In the genomic region with DNA sequence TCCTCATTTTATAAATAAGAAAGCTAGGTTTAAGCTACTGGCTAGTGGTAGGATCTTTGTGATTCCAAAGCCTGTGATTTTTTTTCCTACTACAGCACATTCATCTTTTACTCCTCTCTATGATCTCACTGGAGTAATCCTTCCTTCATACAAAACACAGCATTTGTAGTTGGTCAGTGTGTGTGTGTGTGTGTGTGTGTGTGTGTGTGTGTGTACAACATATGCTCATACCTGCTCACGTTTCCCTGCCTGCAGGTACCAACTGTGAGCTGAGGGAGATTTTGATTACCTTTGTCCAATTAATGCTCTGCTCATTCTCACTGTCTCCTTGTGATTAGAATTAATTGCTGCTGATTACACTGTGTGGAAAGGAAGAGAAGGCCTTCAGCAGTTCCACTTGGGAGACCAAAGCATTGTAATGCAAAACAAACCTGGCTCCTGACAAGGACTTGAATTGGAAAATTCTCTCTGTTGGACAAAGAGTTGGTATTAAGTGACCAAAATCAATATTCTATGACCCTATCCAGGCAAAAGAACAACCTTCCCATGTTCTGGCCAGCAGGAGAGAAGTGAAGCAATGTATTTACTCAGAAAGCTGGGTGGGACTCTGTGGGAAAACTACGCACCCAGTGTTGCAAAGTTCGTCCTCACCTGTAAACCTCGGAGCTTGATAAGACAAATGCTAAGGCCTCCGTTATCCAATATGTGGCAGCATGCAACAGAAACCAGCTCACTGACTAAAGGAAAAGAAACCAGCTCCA, we compare ENCODE assay signal across 22 mouse cellular contexts.
DNase-seq lines count a peak whose midpoint lies in the region; ATAC-seq and TF ChIP-seq lines count a peak whose summit lies in the region.
"Had no signal": no experiment of that assay in that cellular context is flagged by ENCODE, and none has a peak within 500 bp of the region (broad histone marks: within the 10 kb centered on the region; RNA-seq: fewer than 3 reads in every experiment).

No protein-coding gene starts in this region.

- H3K9me3 ChIP-seq in intestine, embryonic 16.5 days (ENCODE audit: control insufficient read depth, low read length), result no peaks in the 10 kb centered on the region
- H3K9me3 ChIP-seq in intestine, postnatal 0 days (ENCODE audit: control insufficient read depth), result no peaks in the 10 kb centered on the region
- no peaks in the 10 kb centered on the region for H3K9me3 ChIP-seq in midbrain, embryonic 14.5 days (ENCODE audit: control insufficient read depth, low read length)
- H3K9me3 ChIP-seq in midbrain, embryonic 11.5 days (ENCODE audit: control insufficient read depth, low read length), result no peaks in the 10 kb centered on the region
- no peaks in the 10 kb centered on the region for H3K9me3 ChIP-seq in midbrain, embryonic 15.5 days
- H3K9me3 ChIP-seq: embryonic facial prominence, embryonic 10.5 days; embryonic facial prominence, embryonic 15.5 days; forebrain, embryonic 12.5 days; heart, embryonic 13.5 days; kidney, embryonic 15.5 days; liver, embryonic 13.5 days had no signal

- no peak for DNase-seq in midbrain, embryonic 14.5 days
- no peak for DNase-seq in midbrain, embryonic 11.5 days (ENCODE audit: low spot score, missing footprints)
- DNase-seq: adrenal gland, postnatal 25 days; B cell, adult 2 months; cerebellum, adult 18-20 months; cerebellum, postnatal 14 days; forebrain, postnatal 0 days; heart, postnatal 10 days; kidney, adult 18-20 months; kidney, postnatal 25 days; liver, embryonic 13.5 days; lung, embryonic 14.5 days; lung, postnatal 14 days had no signal

- no peaks in the 10 kb centered on the region for H3K36me3 ChIP-seq in intestine, embryonic 16.5 days (ENCODE audit: control insufficient read depth, insufficient read depth, low read length)
- H3K36me3 ChIP-seq in intestine, postnatal 0 days (ENCODE audit: control insufficient read depth, insufficient read depth), result no peaks in the 10 kb centered on the region
- no peaks in the 10 kb centered on the region for H3K36me3 ChIP-seq in midbrain, embryonic 14.5 days (ENCODE audit: control insufficient read depth, insufficient read depth, low read length)
- H3K36me3 ChIP-seq in midbrain, embryonic 11.5 days (ENCODE audit: control insufficient read depth, insufficient read depth, low read length), result no peaks in the 10 kb centered on the region
- H3K36me3 ChIP-seq in midbrain, embryonic 15.5 days (replicated peaks), result no peaks in the 10 kb centered on the region
- H3K36me3 ChIP-seq: embryonic facial prominence, embryonic 10.5 days; embryonic facial prominence, embryonic 15.5 days; forebrain, embryonic 12.5 days; heart, embryonic 13.5 days; kidney, embryonic 15.5 days; liver, embryonic 13.5 days had no signal

- no peak overlapping the region for H3K4me3 ChIP-seq in intestine, embryonic 16.5 days (ENCODE audit: low read length)
- H3K4me3 ChIP-seq in intestine, postnatal 0 days (ENCODE audit: low read depth, low read length), result no peak overlapping the region
- no peak overlapping the region for H3K4me3 ChIP-seq in midbrain, embryonic 14.5 days (replicated peaks; ENCODE audit: low read depth, low read length)
- no peak overlapping the region for H3K4me3 ChIP-seq in midbrain, embryonic 11.5 days (ENCODE audit: low read depth, low read length)
- no peak overlapping the region for H3K4me3 ChIP-seq in midbrain, embryonic 15.5 days
- H3K4me3 ChIP-seq: embryonic facial prominence, embryonic 10.5 days; embryonic facial prominence, embryonic 15.5 days; forebrain, embryonic 12.5 days; heart, embryonic 13.5 days; kidney, embryonic 15.5 days; liver, embryonic 13.5 days had no signal

- H3K4me1 ChIP-seq in intestine, embryonic 16.5 days (ENCODE audit: control insufficient read depth, insufficient read depth, low read length), result no peaks in the 10 kb centered on the region
- H3K4me1 ChIP-seq in intestine, postnatal 0 days (replicated peaks; ENCODE audit: control insufficient read depth, insufficient read depth, low read length), result no peaks in the 10 kb centered on the region
- H3K4me1 ChIP-seq in midbrain, embryonic 14.5 days (ENCODE audit: control insufficient read depth, insufficient read depth, low read length), result no peaks in the 10 kb centered on the region
- H3K4me1 ChIP-seq in midbrain, embryonic 11.5 days (ENCODE audit: control insufficient read depth, insufficient read depth, low read length), result no peaks in the 10 kb centered on the region
- H3K4me1 ChIP-seq in midbrain, embryonic 15.5 days, result no peaks in the 10 kb centered on the region
- H3K4me1 ChIP-seq: embryonic facial prominence, embryonic 15.5 days; heart, embryonic 13.5 days; kidney, embryonic 15.5 days; liver, embryonic 13.5 days had no signal

- 67% methylated on average over 5 of the region's 5 CpGs for WGBS in intestine, embryonic 16.5 days
- 59% methylated on average over 5 of the region's 5 CpGs for whole genome bisulfite sequencing in intestine, postnatal 0 days
- 79% methylated on average over 5 of the region's 5 CpGs for WGBS in midbrain, embryonic 14.5 days
- WGBS in midbrain, embryonic 11.5 days, result 85% methylated on average over 5 of the region's 5 CpGs
- 76% methylated on average over 5 of the region's 5 CpGs for WGBS in midbrain, embryonic 15.5 days

- H3K4me2 ChIP-seq in intestine, embryonic 16.5 days (ENCODE audit: low read depth, low read length), result no peak overlapping the region
- H3K4me2 ChIP-seq in intestine, postnatal 0 days (replicated peaks; ENCODE audit: low read depth), result no peak overlapping the region
- no peak overlapping the region for H3K4me2 ChIP-seq in midbrain, embryonic 14.5 days (ENCODE audit: low read length)
- H3K4me2 ChIP-seq in midbrain, embryonic 11.5 days, result no peak overlapping the region
- no peak overlapping the region for H3K4me2 ChIP-seq in midbrain, embryonic 15.5 days
- H3K4me2 ChIP-seq: embryonic facial prominence, embryonic 15.5 days; forebrain, embryonic 12.5 days; heart, embryonic 13.5 days; kidney, embryonic 15.5 days; liver, embryonic 13.5 days; lung, embryonic 14.5 days had no signal

- no peak for TF ChIP-seq CTCF in intestine, postnatal 0 days (IDR thresholded peaks at IDR 0.05; ENCODE audit: low read depth)

- ATAC-seq in intestine, embryonic 16.5 days, result peak; percentile 36; the same call in 1 of the 2 replicates
- no peak for ATAC-seq in intestine, postnatal 0 days
- no peak for ATAC-seq in midbrain, embryonic 14.5 days (ENCODE audit: low FRiP score, low TSS enrichment)
- ATAC-seq in midbrain, embryonic 11.5 days (ENCODE audit: low FRiP score), result no peak
- ATAC-seq in midbrain, embryonic 15.5 days (replicated peaks), result peak; percentile 60
- ATAC-seq in inflammation-experienced regulatory T-cells, adult 6 months, result no peak
- ATAC-seq: forebrain, postnatal 0 days had no signal

- no peak overlapping the region for H3K27ac ChIP-seq in intestine, embryonic 16.5 days (ENCODE audit: low read length)
- H3K27ac ChIP-seq in intestine, postnatal 0 days (ENCODE audit: low read depth, low read length), result no peak overlapping the region
- H3K27ac ChIP-seq in midbrain, embryonic 14.5 days (replicated peaks; ENCODE audit: low read depth, low read length), result peak overlapping the region; percentile 14; the same call in 1 of the 2 replicates
- H3K27ac ChIP-seq in midbrain, embryonic 11.5 days (ENCODE audit: low read depth, low read length), result no peak overlapping the region
- H3K27ac ChIP-seq in midbrain, embryonic 15.5 days, result no peak overlapping the region
- H3K27ac ChIP-seq: embryonic facial prominence, embryonic 10.5 days; embryonic facial prominence, embryonic 15.5 days; forebrain, embryonic 12.5 days; heart, embryonic 13.5 days; kidney, embryonic 15.5 days; liver, embryonic 13.5 days had no signal

- H3K27me3 ChIP-seq in intestine, embryonic 16.5 days (replicated peaks; ENCODE audit: control insufficient read depth, insufficient read depth, low read length), result no peaks in the 10 kb centered on the region
- no peaks in the 10 kb centered on the region for H3K27me3 ChIP-seq in intestine, postnatal 0 days (replicated peaks; ENCODE audit: control insufficient read depth, insufficient read depth, low read length)
- H3K27me3 ChIP-seq in midbrain, embryonic 14.5 days (ENCODE audit: control insufficient read depth, insufficient read depth, low read length), result no peaks in the 10 kb centered on the region
- H3K27me3 ChIP-seq in midbrain, embryonic 11.5 days (ENCODE audit: control insufficient read depth, insufficient read depth, low read length), result no peaks in the 10 kb centered on the region
- H3K27me3 ChIP-seq in midbrain, embryonic 15.5 days (replicated peaks), result no peaks in the 10 kb centered on the region
- H3K27me3 ChIP-seq: embryonic facial prominence, embryonic 15.5 days; forebrain, embryonic 12.5 days; heart, embryonic 13.5 days; kidney, embryonic 15.5 days; liver, embryonic 13.5 days had no signal

- no peak overlapping the region for H3K9ac ChIP-seq in intestine, embryonic 16.5 days (ENCODE audit: low read depth, low read length)
- no peak overlapping the region for H3K9ac ChIP-seq in intestine, postnatal 0 days (ENCODE audit: low read depth, low read length)
- no peak overlapping the region for H3K9ac ChIP-seq in midbrain, embryonic 14.5 days (replicated peaks; ENCODE audit: low read length)
- no peak overlapping the region for H3K9ac ChIP-seq in midbrain, embryonic 11.5 days (ENCODE audit: low read length)
- no peak overlapping the region for H3K9ac ChIP-seq in midbrain, embryonic 15.5 days
- H3K9ac ChIP-seq: embryonic facial prominence, embryonic 15.5 days; forebrain, embryonic 12.5 days; forebrain, postnatal 0 days; heart, embryonic 13.5 days; kidney, embryonic 15.5 days; liver, embryonic 13.5 days; lung, embryonic 14.5 days had no signal

Comparison
In these comparisons a context has a peak if more than half of its experiments do, and no peak if none do; other contexts are left out.
1. ATAC-seq: peak in intestine, embryonic 16.5 days (single experiment) and midbrain, embryonic 15.5 days (single experiment); none in intestine, postnatal 0 days (single experiment), midbrain, embryonic 14.5 days (single experiment), midbrain, embryonic 11.5 days (single experiment) and inflammation-experienced regulatory T-cells, adult 6 months (single experiment).